Mouse (Mus musculus): Measurements from ENCODE around the gene 1700015F17Rik.

- TF ChIP-seq CTCF (IDR thresholded peaks at IDR 0.05; ENCODE audit: insufficient read depth, low read depth, low read length) (no peak), POLR2A (IDR thresholded peaks at IDR 0.05; ENCODE audit: insufficient read depth, low read depth, low read length) (no peak)
Observed at GRCm38 (mm10) chr5:5510989-5511388, 32.0 kb upstream of the 1700015F17Rik start.
